Mouse (Mus musculus) intestine, postnatal 0 days (tissue): ENCODE measurements around the gene Tmem231. TPM values are rescaled to one million over a fixed set of nuclear protein-coding genes. Genes with fewer than 3 reads are reported as not detected.
A peak's percentile ranks its signal among the peaks of the same experiment; 100 is the strongest.

ENCODE experiments used
- ATAC-seq: fragments of 200-750 bp; cut with Nextera tagmentation; 2 replicates; pipeline ENCODE4 v1.8.0; 2017; ENCODE audit warnings: mild to moderate bottlenecking, moderate TSS enrichment, moderate library complexity
- H3K27ac ChIP-seq: fragments of 300-500 bp; sonication (generic); 2 replicates; pipeline ENCODE4 v1.5.1; 2014; ENCODE audit warnings: mild to moderate bottlenecking, low read depth, low read length, moderate library complexity
- H3K27me3 ChIP-seq: fragments of 300-500 bp; sonication (generic); replicated peaks from 2 replicates; pipeline ENCODE4 v1.6.1; 2014; ENCODE audit warnings: low read length, mixed read lengths; ENCODE audit not compliant: control insufficient read depth, insufficient read depth
- H3K36me3 ChIP-seq: fragments of 300-500 bp; sonication (generic); 2 replicates; pipeline ENCODE4 v1.6.1; 2014; ENCODE audit warnings: mild to moderate bottlenecking, moderate library complexity; ENCODE audit not compliant: control insufficient read depth, insufficient read depth
- H3K4me1 ChIP-seq: fragments of 300-500 bp; sonication (generic); replicated peaks from 2 replicates; pipeline ENCODE4 v1.6.1; 2014; ENCODE audit warnings: antibody characterized with exemption, low read length, mixed read lengths; ENCODE audit not compliant: control insufficient read depth, insufficient read depth
- H3K4me2 ChIP-seq: fragments of 300-500 bp; sonication (generic); replicated peaks from 2 replicates; pipeline ENCODE4 v1.6.1; 2014; ENCODE audit warnings: low read depth, mild to moderate bottlenecking, moderate library complexity
- H3K4me3 ChIP-seq: fragments of 300-500 bp; sonication (generic); 2 replicates; pipeline ENCODE4 v1.5.1; 2014; ENCODE audit warnings: low read depth, low read length
- H3K9ac ChIP-seq: fragments of 300-500 bp; sonication (generic); 2 replicates; pipeline ENCODE4 v1.6.1; 2014; ENCODE audit warnings: mild to moderate bottlenecking, low read depth, low read length
- H3K9me3 ChIP-seq: fragments of 300-500 bp; sonication (generic); 2 replicates; pipeline ENCODE4 v1.6.1; 2016; ENCODE audit warnings: mixed run types; ENCODE audit not compliant: control insufficient read depth
- CTCF ChIP-seq: sonication (generic); IDR thresholded peaks from 2 replicates; pipeline ENCODE4 v1.5.1; 2016; ENCODE audit warnings: low read depth, mild to moderate bottlenecking, control low read depth, antibody characterized with exemption, moderate library complexity
- WGBS: fragments of 180-500 bp; shearing (Covaris S2); extraction: QIAGEN DNeasy Blood & Tissue Kit; methylation state at CpG from one replicate; pipeline ENCODE4 v1.1.7; 2014; 5-methylcytosine and 5-hydroxymethylcytosine counted together
- polyA plus RNA-seq: library from polyadenylated mRNA; unstranded; fragments of >200 nt; fragmentation: Nextera tagmentation; extraction: Ambion mirVana; gene quantifications from 2 replicates; pipeline ENCODE4 v1.2.1, GENCODE M21; 2015

The Tmem231 gene
- polyA plus RNA-seq, 1 experiment from 2014 or later = 2.2 TPM

- Histone ChIP-seq H3K4me3 (no peak overlapping the region), H3K4me1 (no peaks in the 10 kb centered on the region), H3K27ac (no peak overlapping the region), H3K27me3 (no peaks in the 10 kb centered on the region), H3K9ac (no peak overlapping the region), H3K36me3 (no peaks in the 10 kb centered on the region), H3K9me3 (no peaks in the 10 kb centered on the region), H3K4me2 (no peak overlapping the region)
- ATAC-seq = peak; percentile 59; the same call in 1 of the 2 replicates
- WGBS = 31% methylated on average over 10 of the region's 10 CpGs
- TF ChIP-seq CTCF = peak; percentile 79
Observed at GRCm38 (mm10) chr8:111923383-111923804, 10.3 kb downstream of the Tmem231 start.

- no peak for ATAC-seq
- Histone ChIP-seq H3K4me2 (no peak overlapping the region), H3K4me1 (no peaks in the 10 kb centered on the region), H3K4me3 (no peak overlapping the region), H3K27ac (no peak overlapping the region), H3K9me3 (no peaks in the 10 kb centered on the region), H3K27me3 (no peaks in the 10 kb centered on the region), H3K9ac (no peak overlapping the region), H3K36me3 (no peaks in the 10 kb centered on the region)
- no peak for TF ChIP-seq CTCF
- 72% methylated on average over 4 of the region's 4 CpGs for WGBS
Observed at GRCm38 (mm10) chr8:111920971-111921370, 12.7 kb downstream of the Tmem231 start.

- Histone ChIP-seq H3K36me3 (no peaks in the 10 kb centered on the region), H3K27ac (no peak overlapping the region), H3K4me3 (no peak overlapping the region), H3K4me1 (no peaks in the 10 kb centered on the region), H3K9ac (no peak overlapping the region), H3K4me2 (no peak overlapping the region), H3K27me3 (no peaks in the 10 kb centered on the region), H3K9me3 (no peaks in the 10 kb centered on the region)
- TF ChIP-seq CTCF = peak; percentile 55
- WGBS = 96% methylated on average over 2 of the region's 2 CpGs
- ATAC-seq = no peak
Observed at GRCm38 (mm10) chr8:111919663-111920062, 14.0 kb downstream of the Tmem231 start.

- ATAC-seq = no peak
- H3K27ac ChIP-seq = no peak overlapping the region
- H3K9me3 ChIP-seq = no peaks in the 10 kb centered on the region
- peaks cover 17% of the 10 kb centered on the region for H3K27me3 ChIP-seq
- H3K9ac ChIP-seq = no peak overlapping the region
- H3K4me1 ChIP-seq = no peaks in the 10 kb centered on the region
- H3K4me2 ChIP-seq = no peak overlapping the region
- H3K4me3 ChIP-seq = no peak overlapping the region
- 77% methylated on average over 12 of the region's 12 CpGs for WGBS
- H3K36me3 ChIP-seq = no peaks in the 10 kb centered on the region
- TF ChIP-seq CTCF = peak; percentile 27; the same call in 1 of the 2 replicates
Observed at GRCm38 (mm10) chr8:111912860-111913432, 20.7 kb downstream of the Tmem231 start.

- 68% methylated on average over 7 of the region's 7 CpGs for WGBS
- H3K4me3 ChIP-seq = no peak overlapping the region
Observed at GRCm38 (mm10) chr8:111911572-111911971, 22.1 kb downstream of the Tmem231 start.

GRCm38 (mm10) chr8:111909621-111910450 is 23.8 kb downstream of the Tmem231 start, which contains the start of gene Chst5:
Gene Chst5, minus strand, starts transcription at chr8:111910447.
- Histone ChIP-seq H3K36me3 (no peaks in the 10 kb centered on the region), H3K27me3 (peaks cover 17% of the 10 kb centered on the region), H3K9me3 (no peaks in the 10 kb centered on the region), H3K9ac (0 out of 2 replicates have a peak within 1 kb of the TSS, but pooled peaks have one; percentile 27), H3K27ac (no peak within 1 kb of the TSS), H3K4me3 (peak within 1 kb of the TSS; percentile 26), H3K4me2 (peak within 1 kb of the TSS; percentile 60), H3K4me1 (no peaks in the 10 kb centered on the region)
- 7% methylated on average over 47 of the region's 47 CpGs for WGBS
- TF ChIP-seq CTCF = no peak
- no peak for ATAC-seq

More at GRCm38 (mm10) chr8:111911572-111911971, 22.1 kb downstream of the Tmem231 start:
- Histone ChIP-seq H3K9me3 (no peaks in the 10 kb centered on the region), H3K9ac (no peak overlapping the region), H3K27ac (no peak overlapping the region), H3K27me3 (peaks cover 17% of the 10 kb centered on the region), H3K4me2 (no peak overlapping the region), H3K36me3 (no peaks in the 10 kb centered on the region), H3K4me1 (no peaks in the 10 kb centered on the region)
- no peak for ATAC-seq
- no peak for TF ChIP-seq CTCF
